Mouse (Mus musculus): Measurements from ENCODE around the gene Ptges2.
A peak's percentile ranks its signal among the peaks of the same experiment; 100 is the strongest.
"Not testable (repeated sequence)": the region's sequence is repeated elsewhere in the genome, so short reads cannot be mapped to it uniquely, and the experiment has no call there.

The Ptges2 gene

GRCm38 (mm10) chr2:32395484-32395945 lies at the start of gene Ptges2:
TSS of gene Ptges2 (plus strand) at chr2:32395896.
- peak; percentile 95 to 96 for DNase-seq

- DNase-seq, result no peak
Observed at GRCm38 (mm10) chr2:32347019-32347418, 48.7 kb upstream of the Ptges2 start.

GRCm38 (mm10) chr2:32348311-32348710 lies 47.4 kb upstream of the Ptges2 start:
- peak; percentile 63 to 72 for DNase-seq

- peak in 1 of 2 experiments; percentile 37 for DNase-seq
Observed at GRCm38 (mm10) chr2:32349625-32350255, 46.0 kb upstream of the Ptges2 start.

GRCm38 (mm10) chr2:32350471-32351051 lies 45.1 kb upstream of the Ptges2 start:
- DNase-seq, result peak; percentile 50 to 61

GRCm38 (mm10) chr2:32351471-32351961 lies 44.2 kb upstream of the Ptges2 start:
- peak; percentile 64 for DNase-seq

- DNase-seq, result peak; percentile 81 to 85
Observed at GRCm38 (mm10) chr2:32352151-32353006, 43.3 kb upstream of the Ptges2 start, which contains the start of gene Ciz1. TSS of gene Ciz1 (plus strand) at chr2:32352327.

GRCm38 (mm10) chr2:32353007-32353542 lies 42.6 kb upstream of the Ptges2 start, which contains the start of gene Dnm1:
TSS of gene Dnm1 (minus strand) at chr2:32353338.
- DNase-seq, result peak; percentile 97 to 99

- DNase-seq, result no peak
Observed at GRCm38 (mm10) chr2:32353836-32354235, 41.9 kb upstream of the Ptges2 start.

GRCm38 (mm10) chr2:32354336-32354895 lies 41.3 kb upstream of the Ptges2 start:
- DNase-seq, result no peak

GRCm38 (mm10) chr2:32356216-32356615 lies 39.5 kb upstream of the Ptges2 start:
- no peak for DNase-seq

- DNase-seq, result no peak
Observed at GRCm38 (mm10) chr2:32357710-32358109, 38.0 kb upstream of the Ptges2 start.

- DNase-seq, result no peak
Observed at GRCm38 (mm10) chr2:32358381-32358780, 37.3 kb upstream of the Ptges2 start.

- peak; percentile 79 to 82 for DNase-seq
Observed at GRCm38 (mm10) chr2:32360741-32361140, 35.0 kb upstream of the Ptges2 start.

GRCm38 (mm10) chr2:32361437-32361836 lies 34.3 kb upstream of the Ptges2 start:
- DNase-seq, result peak; percentile 86 to 89

- not testable (repeated sequence) for DNase-seq
Observed at GRCm38 (mm10) chr2:32362274-32362673, 33.4 kb upstream of the Ptges2 start.

GRCm38 (mm10) chr2:32362817-32363340 lies 32.8 kb upstream of the Ptges2 start:
- peak; percentile 97 to 98 for DNase-seq

GRCm38 (mm10) chr2:32363376-32364106 lies 32.2 kb upstream of the Ptges2 start:
- peak in 1 of 2 experiments; percentile 12 for DNase-seq

GRCm38 (mm10) chr2:32364121-32364520 lies 31.6 kb upstream of the Ptges2 start:
- no peak for DNase-seq

GRCm38 (mm10) chr2:32367315-32367714 lies 28.4 kb upstream of the Ptges2 start:
- DNase-seq, result no peak

GRCm38 (mm10) chr2:32374191-32374590 lies 21.5 kb upstream of the Ptges2 start:
- DNase-seq, result no peak
